Mouse (Mus musculus) lung, embryonic 15.5 days (tissue): ENCODE data around the gene Etfa. TPM values are rescaled to one million over a fixed set of nuclear protein-coding genes. Genes with fewer than 3 reads are reported as not detected.

ENCODE experiments used
- ATAC-seq: fragments of 200-750 bp; cut with Nextera tagmentation; 2 replicates; pipeline ENCODE4 v1.8.0; 2017; ENCODE audit warnings: moderate number of reproducible peaks, borderline replicate concordance; ENCODE audit not compliant: low FRiP score, low TSS enrichment; ENCODE audit errors: extremely low read depth
- H3K27ac ChIP-seq: fragments of 300-500 bp; sonication (generic); 2 replicates; pipeline ENCODE4 v1.5.1; 2015; ENCODE audit warnings: moderate library complexity, mild to moderate bottlenecking, inconsistent platforms
- H3K27me3 ChIP-seq: fragments of 300-500 bp; sonication (generic); 2 replicates; pipeline ENCODE4 v1.6.1; 2015; ENCODE audit warnings: inconsistent platforms
- H3K36me3 ChIP-seq: fragments of 300-500 bp; sonication (generic); 2 replicates; pipeline ENCODE4 v1.6.1; 2015; ENCODE audit warnings: inconsistent platforms
- H3K4me1 ChIP-seq: fragments of 300-500 bp; sonication (generic); 2 replicates; pipeline ENCODE4 v1.6.1; 2015; ENCODE audit warnings: inconsistent platforms
- H3K4me2 ChIP-seq: fragments of 300-500 bp; sonication (generic); 2 replicates; pipeline ENCODE4 v1.6.1; 2015; ENCODE audit warnings: inconsistent platforms, mild to moderate bottlenecking, moderate library complexity
- H3K4me3 ChIP-seq: fragments of 300-500 bp; sonication (generic); 2 replicates; pipeline ENCODE4 v1.5.1; 2015; ENCODE audit warnings: mild to moderate bottlenecking, inconsistent platforms
- H3K9ac ChIP-seq: fragments of 300-500 bp; sonication (generic); 2 replicates; pipeline ENCODE4 v1.6.1; 2015; ENCODE audit warnings: inconsistent platforms
- H3K9me3 ChIP-seq: fragments of 300-500 bp; sonication (generic); 2 replicates; pipeline ENCODE4 v1.6.1; 2016; ENCODE audit warnings: inconsistent platforms
- WGBS: fragments of 180-500 bp; shearing (Covaris S2); methylation state at CpG from one replicate; pipeline ENCODE4 v1.1.7; 2015; 5-methylcytosine and 5-hydroxymethylcytosine counted together
- polyA plus RNA-seq: library from polyadenylated mRNA; unstranded; fragments of >200 nt; fragmentation: Nextera tagmentation; extraction: Ambion mirVana; gene quantifications from 2 replicates; pipeline ENCODE4 v1.2.1, GENCODE M21; 2015

Etfa gene
- polyA plus RNA-seq, 1 experiment from 2014 or later, result 209 TPM

DNA sequence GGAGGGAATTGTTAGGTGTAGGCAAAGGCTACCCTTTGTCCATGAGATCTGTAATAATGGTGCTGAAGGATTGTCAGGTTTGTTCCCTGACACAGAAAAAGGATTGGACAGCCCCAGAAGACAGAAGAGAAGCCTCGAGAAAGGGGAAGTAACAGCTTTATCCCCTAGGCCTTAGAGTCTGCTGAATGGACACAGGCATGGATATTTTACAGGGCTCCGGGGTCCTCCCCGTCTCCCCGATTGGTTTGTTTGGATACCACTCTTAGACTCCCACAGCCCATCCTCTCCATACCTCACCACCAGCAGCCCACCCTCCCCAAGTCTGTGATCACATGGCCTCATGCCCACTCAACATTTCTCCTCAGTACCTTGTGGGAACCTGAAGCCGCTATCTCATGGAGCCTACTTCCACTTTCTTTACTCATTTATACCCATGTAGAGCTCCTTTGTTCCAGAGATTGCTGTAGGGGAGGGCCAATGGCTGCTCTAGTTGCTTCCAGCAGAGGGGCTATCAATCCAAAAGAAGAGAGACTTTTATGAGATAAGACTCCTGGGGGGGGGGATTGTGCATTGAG is 72.8 kb downstream of the Etfa start:
- no peak overlapping the region for H3K27ac ChIP-seq
- no peak for ATAC-seq
- no peaks in the 10 kb centered on the region for H3K27me3 ChIP-seq
- WGBS, result 82% methylated on average over 5 of the region's 5 CpGs
- no peak overlapping the region for H3K4me3 ChIP-seq
- no peaks in the 10 kb centered on the region for H3K9me3 ChIP-seq
- H3K4me2 ChIP-seq, result no peak overlapping the region
- no peak overlapping the region for H3K9ac ChIP-seq
- H3K4me1 ChIP-seq, result no peaks in the 10 kb centered on the region
- no peaks in the 10 kb centered on the region for H3K36me3 ChIP-seq

GRCm38 (mm10) chr9:55438433-55438832 is 73.6 kb downstream of the Etfa start:
- Histone ChIP-seq H3K4me1 (no peaks in the 10 kb centered on the region), H3K9me3 (no peaks in the 10 kb centered on the region), H3K27me3 (no peaks in the 10 kb centered on the region), H3K4me3 (no peak overlapping the region), H3K27ac (no peak overlapping the region), H3K36me3 (no peaks in the 10 kb centered on the region), H3K4me2 (no peak overlapping the region), H3K9ac (no peak overlapping the region)
- WGBS, result 42% methylated on average over 3 of the region's 3 CpGs
- ATAC-seq, result no peak

DNA sequence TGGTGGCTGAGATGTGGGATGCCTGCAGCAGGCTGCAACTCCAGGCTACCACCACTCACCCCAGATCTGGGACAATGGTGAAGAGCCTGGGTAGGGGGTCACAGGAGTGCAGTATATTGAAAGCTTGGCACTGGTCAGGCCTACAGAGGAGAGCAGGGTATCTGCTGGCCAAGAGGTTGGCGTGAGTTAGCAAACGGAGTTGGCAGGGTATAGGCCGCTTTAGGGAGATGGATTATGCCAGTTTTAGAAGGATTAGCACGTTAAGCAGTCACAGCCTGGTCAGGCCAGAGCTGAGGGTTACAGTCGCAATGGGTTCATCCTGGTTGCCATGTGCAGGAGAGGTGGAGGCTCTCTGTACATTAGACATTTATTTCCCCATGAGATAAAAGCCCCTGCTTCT is 78.2 kb downstream of the Etfa start:
- no peaks in the 10 kb centered on the region for H3K9me3 ChIP-seq
- no peaks in the 10 kb centered on the region for H3K36me3 ChIP-seq
- no peak overlapping the region for H3K4me2 ChIP-seq
- no peaks in the 10 kb centered on the region for H3K4me1 ChIP-seq
- ATAC-seq, result no peak
- H3K4me3 ChIP-seq, result no peak overlapping the region
- H3K27me3 ChIP-seq, result no peaks in the 10 kb centered on the region
- WGBS, result 91% methylated on average over 5 of the region's 5 CpGs
- no peak overlapping the region for H3K9ac ChIP-seq
- H3K27ac ChIP-seq, result no peak overlapping the region

- Histone ChIP-seq H3K27ac (no peak overlapping the region), H3K4me2 (no peak overlapping the region), H3K9ac (no peak overlapping the region), H3K4me1 (no peaks in the 10 kb centered on the region), H3K4me3 (no peak overlapping the region), H3K27me3 (no peaks in the 10 kb centered on the region), H3K36me3 (no peaks in the 10 kb centered on the region), H3K9me3 (no peaks in the 10 kb centered on the region)
- WGBS, result 58% methylated on average over 14 of the region's 14 CpGs
- ATAC-seq, result no peak
These were observed 79.4 kb downstream of the Etfa start for GRCm38 (mm10) chr9:55432306-55433289.

- H3K9me3 ChIP-seq, result no peaks in the 10 kb centered on the region
- H3K27me3 ChIP-seq, result no peaks in the 10 kb centered on the region
- ATAC-seq, result peak; percentile 24; the same call in 1 of the 2 replicates
- H3K27ac ChIP-seq, result 0 out of 2 replicates have a peak overlapping the region, but pooled peaks have one; percentile 5
- no peaks in the 10 kb centered on the region for H3K36me3 ChIP-seq
- WGBS, result 21% methylated on average over 20 of the region's 20 CpGs
- H3K4me1 ChIP-seq, result no peaks in the 10 kb centered on the region
- H3K4me3 ChIP-seq, result peak overlapping the region; percentile 22
- peak overlapping the region; percentile 41 for H3K4me2 ChIP-seq
- H3K9ac ChIP-seq, result peak overlapping the region; percentile 17; the same call in 1 of the 2 replicates
These were observed 81.9 kb downstream of the Etfa start for GRCm38 (mm10) chr9:55430133-55430532.

DNA sequence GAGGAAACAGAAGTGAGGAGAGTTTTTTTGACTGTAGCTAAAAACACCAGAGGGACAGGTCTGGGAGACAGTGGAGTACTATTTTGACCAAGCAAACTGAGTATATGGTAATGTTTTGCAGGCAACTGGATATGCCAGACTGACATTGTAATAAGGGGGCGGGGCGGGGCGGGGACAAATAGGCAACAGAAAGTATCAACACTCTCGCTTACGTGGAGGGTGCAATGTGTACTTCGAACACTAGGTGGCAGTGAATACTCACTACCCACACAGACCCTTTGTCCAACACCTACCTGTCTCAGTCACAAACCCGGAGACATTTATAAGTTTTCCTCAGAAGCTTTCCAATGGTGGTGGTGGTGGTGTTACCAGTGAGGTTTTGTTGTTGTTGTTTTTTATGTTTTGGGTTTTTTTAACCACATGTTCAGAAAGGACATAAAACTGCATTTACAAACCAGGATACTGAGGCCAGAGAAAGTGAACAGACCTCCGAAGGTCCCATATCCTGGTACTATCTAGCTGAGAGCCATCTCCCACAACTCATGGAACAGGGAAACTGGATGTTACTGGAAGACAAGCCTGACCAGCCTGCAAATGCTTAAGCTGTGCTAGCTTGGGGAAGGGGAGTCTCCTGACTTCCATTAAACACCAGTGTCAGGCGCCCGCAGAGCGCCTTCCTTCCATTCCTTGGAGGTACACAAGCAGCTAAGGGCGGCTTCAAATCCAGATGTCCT is 82.6 kb downstream of the Etfa start:
- no peaks in the 10 kb centered on the region for H3K4me1 ChIP-seq
- H3K4me2 ChIP-seq, result peak overlapping the region; percentile 41
- ATAC-seq, result peak; percentile 40; the same call in 1 of the 2 replicates
- H3K36me3 ChIP-seq, result no peaks in the 10 kb centered on the region
- 28% methylated on average over 12 of the region's 12 CpGs for WGBS
- no peaks in the 10 kb centered on the region for H3K9me3 ChIP-seq
- H3K27me3 ChIP-seq, result no peaks in the 10 kb centered on the region
- peak overlapping the region; percentile 17; the same call in 1 of the 2 replicates for H3K9ac ChIP-seq
- H3K4me3 ChIP-seq, result peak overlapping the region; percentile 22
- 0 out of 2 replicates have a peak overlapping the region, but pooled peaks have one; percentile 5 for H3K27ac ChIP-seq

DNA sequence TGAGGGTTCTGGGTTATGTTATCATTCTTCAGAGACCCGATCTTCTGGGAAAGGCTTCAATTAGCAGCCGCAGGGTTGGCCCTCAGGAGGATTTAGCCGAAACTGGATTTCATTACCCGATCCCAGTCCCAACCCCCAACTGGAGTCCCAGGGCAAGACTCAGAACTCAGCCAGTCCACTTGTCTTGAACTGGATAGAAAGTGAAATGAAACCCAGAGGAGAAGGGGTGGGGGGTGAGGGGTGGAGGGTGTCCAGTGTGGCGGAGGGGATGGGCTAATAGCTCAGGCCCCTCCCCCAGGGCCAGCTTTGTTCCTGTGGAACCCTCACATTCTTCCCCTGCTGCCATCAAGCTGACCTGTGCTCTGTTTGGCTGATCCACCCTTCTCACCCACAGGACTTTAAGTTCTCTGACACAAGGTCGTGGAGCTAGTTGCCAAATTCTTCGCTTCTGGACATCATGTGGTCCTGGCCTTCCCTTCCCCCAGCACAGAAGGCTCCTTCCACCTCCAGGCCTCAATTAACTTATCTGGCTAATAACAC is 86.7 kb downstream of the Etfa start:
- H3K4me1 ChIP-seq, result no peaks in the 10 kb centered on the region
- no peaks in the 10 kb centered on the region for H3K36me3 ChIP-seq
- WGBS, result 62% methylated on average over 7 of the region's 7 CpGs
- no peak overlapping the region for H3K4me2 ChIP-seq
- H3K4me3 ChIP-seq, result no peak overlapping the region
- H3K9ac ChIP-seq, result no peak overlapping the region
- no peaks in the 10 kb centered on the region for H3K27me3 ChIP-seq
- ATAC-seq, result no peak
- H3K9me3 ChIP-seq, result no peaks in the 10 kb centered on the region
- H3K27ac ChIP-seq, result no peak overlapping the region

- Histone ChIP-seq H3K27me3 (no peaks in the 10 kb centered on the region), H3K4me1 (no peaks in the 10 kb centered on the region), H3K27ac (no peak overlapping the region), H3K9me3 (no peaks in the 10 kb centered on the region), H3K36me3 (no peaks in the 10 kb centered on the region), H3K9ac (no peak overlapping the region), H3K4me2 (no peak overlapping the region), H3K4me3 (no peak overlapping the region)
- WGBS, result 67% methylated on average over 14 of the region's 14 CpGs
- ATAC-seq, result no peak
These were observed 88.3 kb downstream of the Etfa start for GRCm38 (mm10) chr9:55423451-55424424.

- no peak overlapping the region for H3K4me2 ChIP-seq
- ATAC-seq, result no peak
- H3K36me3 ChIP-seq, result no peaks in the 10 kb centered on the region
- no peak overlapping the region for H3K27ac ChIP-seq
- H3K4me1 ChIP-seq, result no peaks in the 10 kb centered on the region
- no peaks in the 10 kb centered on the region for H3K27me3 ChIP-seq
- H3K9me3 ChIP-seq, result no peaks in the 10 kb centered on the region
- H3K4me3 ChIP-seq, result no peak overlapping the region
- H3K9ac ChIP-seq, result no peak overlapping the region
- WGBS, result 85% methylated on average over 3 of the region's 3 CpGs
These were observed 90.3 kb downstream of the Etfa start for GRCm38 (mm10) chr9:55421786-55422185.

DNA sequence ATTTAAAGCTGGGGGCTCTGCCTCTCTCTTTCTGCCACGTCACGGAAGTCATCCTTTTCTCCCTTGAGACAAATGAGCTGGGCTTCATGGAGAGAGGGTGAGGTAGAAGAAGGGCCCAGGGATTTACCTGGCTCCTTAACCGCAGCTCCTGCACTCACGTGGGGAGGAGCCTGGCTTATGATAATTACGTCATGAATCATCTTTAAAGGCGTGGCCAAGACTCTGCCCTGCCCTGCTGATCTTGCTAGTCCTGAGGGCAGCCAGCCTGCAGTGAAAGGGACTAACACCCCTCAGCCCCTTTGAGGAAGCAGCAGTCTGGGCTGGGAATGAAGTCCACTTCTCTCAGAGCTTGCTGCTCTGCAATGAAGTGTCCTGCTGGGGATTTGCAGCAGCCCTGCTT is 100.9 kb downstream of the Etfa start:
- no peaks in the 10 kb centered on the region for H3K9me3 ChIP-seq
- H3K9ac ChIP-seq, result no peak overlapping the region
- H3K27me3 ChIP-seq, result no peaks in the 10 kb centered on the region
- no peak overlapping the region for H3K4me3 ChIP-seq
- no peak overlapping the region for H3K4me2 ChIP-seq
- WGBS, result 40% methylated on average over 6 of the region's 6 CpGs
- H3K27ac ChIP-seq, result no peak overlapping the region
- no peak for ATAC-seq
- no peaks in the 10 kb centered on the region for H3K36me3 ChIP-seq
- no peaks in the 10 kb centered on the region for H3K4me1 ChIP-seq

DNA sequence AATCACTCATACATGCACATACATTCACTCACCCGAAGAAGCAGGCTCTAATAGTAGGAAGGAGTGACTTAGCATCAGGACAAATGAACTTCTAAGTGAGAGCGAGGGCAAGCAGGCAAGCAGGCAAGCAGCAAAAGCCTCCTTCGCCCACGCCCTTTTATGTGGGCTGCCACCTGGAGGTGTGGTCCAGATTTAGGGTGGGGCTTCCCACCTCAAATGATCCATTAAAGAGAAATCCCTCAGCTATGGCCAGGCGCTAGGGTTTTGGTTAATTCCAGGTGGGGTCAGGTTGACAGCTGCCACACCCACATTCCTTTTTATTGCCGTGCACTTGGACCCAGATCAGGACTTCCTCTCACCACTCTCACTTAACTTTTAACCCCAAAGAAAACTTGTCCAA is 101.6 kb downstream of the Etfa start:
- Histone ChIP-seq H3K27me3 (no peaks in the 10 kb centered on the region), H3K9ac (no peak overlapping the region), H3K4me3 (no peak overlapping the region), H3K36me3 (no peaks in the 10 kb centered on the region), H3K4me1 (no peaks in the 10 kb centered on the region), H3K4me2 (no peak overlapping the region), H3K9me3 (no peaks in the 10 kb centered on the region), H3K27ac (no peak overlapping the region)
- no peak for ATAC-seq
- 35% methylated on average over 6 of the region's 6 CpGs for WGBS
